Mouse (Mus musculus) cerebellum, adult 8-10 months (tissue): ENCODE data around the gene Cdk5r1.

ENCODE experiments used
- DNase-seq: peaks from one replicate; pipeline ENCODE4 v3.0.0; 2022

The Cdk5r1 gene

GRCm38 (mm10) chr11:80481409-80482050 is 4.7 kb downstream of the Cdk5r1 start:
- peak; percentile 39 for DNase-seq

GRCm38 (mm10) chr11:80482347-80482746 is 5.5 kb downstream of the Cdk5r1 start:
- peak; percentile 38 for DNase-seq

GRCm38 (mm10) chr11:80482921-80483320 is 6.1 kb downstream of the Cdk5r1 start:
- peak; percentile 60 for DNase-seq

- no peak for DNase-seq
Measured at GRCm38 (mm10) chr11:80483536-80484067, 6.8 kb downstream of the Cdk5r1 start.

- peak; percentile 91 for DNase-seq
Measured at GRCm38 (mm10) chr11:80484191-80484791, 7.5 kb downstream of the Cdk5r1 start.

- DNase-seq, result peak; percentile 16
Measured at GRCm38 (mm10) chr11:80485120-80485551, 8.3 kb downstream of the Cdk5r1 start.

GRCm38 (mm10) chr11:80485622-80486206 is 8.9 kb downstream of the Cdk5r1 start:
- DNase-seq, result peak; percentile 30

GRCm38 (mm10) chr11:80487904-80488587 is 11.2 kb downstream of the Cdk5r1 start:
- no peak for DNase-seq

GRCm38 (mm10) chr11:80489172-80489881 is 12.5 kb downstream of the Cdk5r1 start:
- DNase-seq, result peak; percentile 36

GRCm38 (mm10) chr11:80489882-80490196 is 13.0 kb downstream of the Cdk5r1 start:
- DNase-seq, result no peak

GRCm38 (mm10) chr11:80490831-80491230 is 14.0 kb downstream of the Cdk5r1 start:
- DNase-seq, result no peak

- no peak for DNase-seq
Measured at GRCm38 (mm10) chr11:80493186-80493585, 16.4 kb downstream of the Cdk5r1 start.

GRCm38 (mm10) chr11:80494852-80495251 is 18.0 kb downstream of the Cdk5r1 start:
- no peak for DNase-seq

GRCm38 (mm10) chr11:80495972-80496371 is 19.1 kb downstream of the Cdk5r1 start:
- no peak for DNase-seq

- no peak for DNase-seq
Measured at GRCm38 (mm10) chr11:80496640-80497039, 19.8 kb downstream of the Cdk5r1 start.

GRCm38 (mm10) chr11:80497225-80497919 is 20.5 kb downstream of the Cdk5r1 start:
- no peak for DNase-seq

- no peak for DNase-seq
Measured at GRCm38 (mm10) chr11:80498328-80499070, 21.7 kb downstream of the Cdk5r1 start.

GRCm38 (mm10) chr11:80499550-80499952 is 22.7 kb downstream of the Cdk5r1 start:
- no peak for DNase-seq

- no peak for DNase-seq
Measured at GRCm38 (mm10) chr11:80503281-80503680, 26.5 kb downstream of the Cdk5r1 start.

- peak; percentile 17 for DNase-seq
Measured at GRCm38 (mm10) chr11:80503726-80504452, 27.1 kb downstream of the Cdk5r1 start.
